Mouse (Mus musculus) megakaryocyte, adult 5-6 weeks (primary cell): Measurements from ENCODE around the gene Nat9. TPM values are rescaled to one million over a fixed set of nuclear protein-coding genes. Genes with fewer than 3 reads are reported as not detected.

ENCODE experiments used
- ATAC-seq: 2 replicates; pipeline ENCODE4 v1.8.0; 2016; ENCODE audit warnings: mild to moderate bottlenecking, inconsistent platforms; ENCODE audit not compliant: poor library complexity, severe bottlenecking
- total RNA-seq, 2 experiments: library from RNA; stranded (forward) in 1 of 2; stranded (reverse) in 1 of 2; fragments of 153-499, 151-499 nt in 1 of 2; fragments of 221-1000, 200-1000 nt in 1 of 2; gene quantifications; 2 replicates each; pipeline versions ENCODE4 v1.2.3 to v1.2.4; 2015 to 2017

Gene Nat9
- total RNA-seq, 2 experiments from 2014 or later, result 17.7 to 36.1 TPM

DNA sequence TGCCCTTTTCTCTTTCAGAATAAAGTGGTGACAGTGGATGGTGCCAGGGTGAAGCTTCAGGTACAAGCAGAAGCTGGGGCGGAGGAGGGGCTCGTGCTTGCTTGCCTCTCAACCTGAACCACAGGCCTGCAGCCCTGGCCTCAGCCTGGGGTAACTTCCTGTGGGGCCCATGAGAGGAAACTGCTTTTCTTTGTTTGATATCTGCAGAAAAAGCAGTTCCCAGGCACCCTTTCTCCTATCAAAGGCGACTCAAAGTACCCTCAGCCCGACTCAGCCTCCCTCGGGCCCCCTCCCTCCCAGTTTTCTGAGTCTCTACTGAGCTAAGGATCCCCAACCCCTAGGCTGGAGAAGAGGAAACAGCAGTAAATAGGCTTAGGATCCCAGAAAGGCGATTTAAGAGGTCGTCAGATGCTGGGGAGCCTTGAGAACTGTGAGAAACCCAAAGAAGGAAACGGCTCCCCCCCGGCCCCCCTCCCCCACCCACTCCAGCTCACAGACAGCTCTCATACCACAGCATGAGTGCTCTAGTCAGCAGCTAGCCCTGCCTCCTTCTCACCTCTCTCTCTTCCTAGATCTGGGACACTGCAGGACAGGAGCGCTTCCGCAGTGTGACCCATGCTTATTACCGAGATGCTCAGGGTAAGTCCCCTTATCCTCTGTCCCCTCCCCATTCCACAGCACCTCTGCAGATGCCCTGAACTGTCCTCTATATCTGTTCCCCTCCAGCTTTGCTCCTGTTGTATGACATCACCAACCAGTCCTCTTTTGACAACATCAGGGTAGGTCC lies 29.5 kb downstream of the Nat9 start:
- ATAC-seq, result peak; percentile 5; the same call in 1 of the 2 replicates

- no peak for ATAC-seq
Observed at GRCm38 (mm10) chr11:115155053-115155634, 32.5 kb downstream of the Nat9 start.

DNA sequence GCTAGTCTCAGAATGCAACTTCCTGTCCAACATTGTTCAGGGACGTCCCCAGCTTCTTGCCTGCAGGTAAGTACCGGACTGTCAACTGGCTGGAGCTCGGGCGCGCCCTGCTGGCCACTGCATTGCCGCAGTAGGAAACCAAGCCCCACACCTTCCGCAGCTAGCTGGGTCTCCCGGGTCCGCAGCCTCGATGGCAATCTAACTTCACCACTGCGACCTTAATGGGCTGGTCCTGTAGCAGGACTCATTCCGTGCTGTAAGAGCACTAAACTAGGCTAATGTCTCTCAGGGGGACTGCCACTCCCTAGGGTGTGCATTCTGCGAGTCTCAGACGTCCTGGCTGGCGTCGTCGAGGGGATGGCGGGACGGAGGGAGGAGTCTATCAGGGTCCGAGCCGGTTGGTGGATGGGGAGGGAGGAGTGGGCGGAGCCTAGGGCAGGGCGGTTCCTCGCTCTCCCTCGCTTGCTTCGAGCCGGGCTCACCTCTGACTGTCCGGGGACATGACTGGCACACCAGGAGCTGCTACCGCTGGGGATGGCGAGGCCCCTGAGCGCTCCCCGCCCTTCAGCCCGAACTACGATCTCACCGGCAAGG lies 33.9 kb downstream of the Nat9 start:
- ATAC-seq, result peak; percentile 91

GRCm38 (mm10) chr11:115153088-115153487 lies 34.6 kb downstream of the Nat9 start:
- no peak for ATAC-seq

DNA sequence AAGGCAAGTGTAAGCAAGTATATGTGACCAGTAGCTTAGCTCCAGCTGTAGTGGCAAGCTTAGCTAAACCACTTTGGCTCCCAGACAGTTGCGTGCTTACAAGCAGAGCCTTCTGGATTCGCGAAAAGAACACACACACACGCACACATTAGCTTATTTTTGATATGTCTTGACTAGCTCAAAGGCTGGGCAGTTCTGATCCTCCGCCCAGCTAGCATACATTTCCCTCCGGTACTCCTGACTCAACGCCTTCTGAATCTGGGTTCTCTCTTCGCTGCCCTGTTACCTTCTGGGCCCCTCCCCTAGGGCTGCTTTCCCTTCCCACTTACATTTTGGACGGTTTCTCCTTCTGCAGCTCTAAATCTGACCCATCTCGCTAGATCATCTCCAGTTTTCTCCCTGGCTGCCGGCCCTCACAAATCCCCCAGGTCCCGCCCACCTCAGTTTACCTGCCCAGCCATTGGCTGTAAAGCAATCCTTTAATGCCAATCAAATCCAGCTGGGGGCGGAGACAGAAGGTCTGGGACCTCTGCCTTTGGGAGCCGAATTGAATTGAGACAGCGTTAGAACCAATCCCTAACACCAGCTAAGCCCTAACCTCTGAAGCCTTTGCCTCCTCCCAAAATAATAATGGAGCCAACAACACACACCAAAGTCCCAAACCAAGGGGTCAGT lies 35.8 kb downstream of the Nat9 start:
- no peak for ATAC-seq

- no peak for ATAC-seq
Observed at GRCm38 (mm10) chr11:115150741-115151254, 36.9 kb downstream of the Nat9 start.

- ATAC-seq, result no peak
Observed at GRCm38 (mm10) chr11:115147813-115148212, 39.8 kb downstream of the Nat9 start.

DNA sequence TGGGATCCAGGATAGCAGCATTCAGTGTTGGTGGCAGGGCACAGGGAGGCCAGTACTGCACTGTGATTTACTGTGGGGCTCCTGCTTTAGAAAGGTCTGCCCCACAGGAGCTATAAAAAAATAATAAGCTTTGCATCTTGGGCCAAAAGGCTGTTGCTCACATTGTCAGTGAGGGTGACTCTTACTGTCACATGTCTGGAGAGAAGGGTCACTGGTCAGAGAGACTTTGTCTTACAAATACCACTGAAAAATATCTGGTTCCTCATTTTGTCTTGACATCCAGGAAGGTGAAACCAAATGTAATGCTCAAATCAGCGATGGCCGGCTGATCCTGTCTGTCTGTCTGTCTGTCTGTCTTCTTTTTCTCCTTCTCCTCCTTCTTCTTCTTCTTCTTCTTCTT lies 45.7 kb downstream of the Nat9 start:
- ATAC-seq, result peak; percentile 59

DNA sequence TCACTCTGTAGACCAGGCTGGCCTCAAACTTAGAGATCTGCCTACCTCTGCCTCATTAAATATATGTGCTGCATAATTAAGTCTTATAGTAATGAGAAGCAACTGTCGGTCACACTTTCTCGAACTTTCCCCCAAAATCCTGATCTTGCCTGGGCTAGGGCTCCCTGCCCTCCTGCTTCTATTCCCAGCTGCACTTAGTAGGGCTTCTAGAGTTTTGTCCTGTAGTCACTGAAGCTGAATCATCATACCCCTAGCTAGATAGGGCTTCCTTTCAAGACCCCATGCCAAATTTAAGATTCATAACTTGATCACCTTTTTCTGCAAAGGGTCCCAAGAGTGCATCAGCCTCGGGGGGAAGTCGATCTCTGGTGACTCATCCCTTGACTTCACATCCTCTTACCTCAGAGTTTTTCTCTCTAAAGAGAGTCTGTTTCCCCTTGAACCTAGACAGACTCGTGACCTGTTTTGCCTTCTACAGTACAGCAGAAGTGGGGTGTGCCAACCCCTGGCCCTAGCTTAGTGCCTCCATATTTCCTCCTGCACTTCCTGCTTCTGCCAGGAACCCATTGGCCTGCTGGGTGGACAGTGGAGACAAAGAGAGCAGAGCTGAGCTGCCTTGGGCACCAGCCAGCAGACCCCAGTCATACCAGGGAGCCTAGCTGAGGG lies 48.9 kb downstream of the Nat9 start:
- peak; percentile 91 for ATAC-seq

DNA sequence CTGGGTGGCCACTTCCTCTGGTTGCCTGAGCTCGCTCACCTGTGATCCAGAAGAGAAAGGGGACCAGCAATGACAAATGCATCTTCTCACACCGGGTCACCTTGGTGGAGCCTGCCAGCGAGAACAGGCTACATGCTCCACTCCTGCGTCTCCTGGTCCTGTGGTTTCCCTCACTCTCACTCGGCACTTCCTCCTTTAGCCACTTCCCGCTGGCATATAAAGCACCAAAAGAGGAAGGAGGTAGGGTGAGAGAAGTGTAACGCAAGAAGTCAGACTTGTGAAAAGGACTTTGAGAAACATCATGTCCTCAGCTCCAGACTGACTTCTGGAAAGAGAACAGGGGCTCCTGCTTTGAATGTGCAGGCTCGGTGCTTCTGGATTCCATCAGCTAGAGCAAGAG lies 53.9 kb downstream of the Nat9 start, which contains the start of gene Cd300lf:
Gene Cd300lf, minus strand, starts transcription at position 193 of the 400 bp plus-strand sequence.
- peak; percentile 97 for ATAC-seq

Other genes with a start within 250 kb of the Nat9 start
- gene Cd300c, start 218.7 kb downstream of the Nat9 start, total RNA-seq (2015), result 8.6 and 13.3 TPM in 2 replicates
- 1.3 and 3.1 TPM in 2 replicates for gene Cd300c, start 218.7 kb downstream of the Nat9 start, total RNA-seq (2017)
- gene Cd300ld, start 197.9 kb downstream of the Nat9 start, total RNA-seq (2015), result 28.7 and 33.7 TPM in 2 replicates
- 28.9 and 30.5 TPM in 2 replicates for gene Cd300ld, start 197.9 kb downstream of the Nat9 start, total RNA-seq (2017)
- 30.8 and 36.3 TPM in 2 replicates for gene Cd300c2, start 186.0 kb downstream of the Nat9 start, total RNA-seq (2015)
- 23.7 and 26.5 TPM in 2 replicates for gene Cd300c2, start 186.0 kb downstream of the Nat9 start, total RNA-seq (2017)
- gene Cd300ld2, start 171.7 kb downstream of the Nat9 start, total RNA-seq (2015), result not detected in 2 replicates
- not detected in 2 replicates for gene Cd300ld2, start 171.7 kb downstream of the Nat9 start, total RNA-seq (2017)
- 2.2 TPM in 1 of 2 replicates, not detected in the other for gene Cd300ld4, start 160.8 kb downstream of the Nat9 start, total RNA-seq (2015)
- gene Cd300ld4, start 160.8 kb downstream of the Nat9 start, total RNA-seq (2017), result not detected in 2 replicates
- 1.1 TPM in 1 of 2 replicates, not detected in the other for gene Cd300ld5, start 150.1 kb downstream of the Nat9 start, total RNA-seq (2015)
- gene Cd300ld5, start 150.1 kb downstream of the Nat9 start, total RNA-seq (2017), result not detected in 2 replicates
- gene Cd300ld3, start 139.4 kb downstream of the Nat9 start, total RNA-seq (2015), result 23.8 and 26.2 TPM in 2 replicates
- gene Cd300ld3, start 139.4 kb downstream of the Nat9 start, total RNA-seq (2017), result 6.7 and 7.6 TPM in 2 replicates
- gene Cd300e, start 125.7 kb downstream of the Nat9 start, total RNA-seq (2015), result 1.7 and 2.6 TPM in 2 replicates
- gene Cd300e, start 125.7 kb downstream of the Nat9 start, total RNA-seq (2017), result 0.61 and 1.7 TPM in 2 replicates
- gene Rab37, start 96.4 kb downstream of the Nat9 start, total RNA-seq (2015), result 4.8 and 6.2 TPM in 2 replicates
- 8.9 and 15.0 TPM in 2 replicates for gene Rab37, start 96.4 kb downstream of the Nat9 start, total RNA-seq (2017)
- gene Cd300lf, start 53.9 kb downstream of the Nat9 start, total RNA-seq (2015), result 22.9 and 25.7 TPM in 2 replicates
- 28.1 and 46.6 TPM in 2 replicates for gene Cd300lf, start 53.9 kb downstream of the Nat9 start, total RNA-seq (2017)
- 77.6 and 92.0 TPM in 2 replicates for gene Slc9a3r1, start 24.5 kb downstream of the Nat9 start, total RNA-seq (2015)
- 87.5 and 88.7 TPM in 2 replicates for gene Slc9a3r1, start 24.5 kb downstream of the Nat9 start, total RNA-seq (2017)
- 23.9 and 25.7 TPM in 2 replicates for gene Tmem104, start 372 bp downstream of the Nat9 start, total RNA-seq (2015)
- 6.1 and 8.7 TPM in 2 replicates for gene Tmem104, start 372 bp downstream of the Nat9 start, total RNA-seq (2017)
- 0.05 TPM in 1 of 2 replicates, not detected in the other for gene Grin2c, start 79.4 kb upstream of the Nat9 start, total RNA-seq (2015)
- not detected in 2 replicates for gene Grin2c, start 79.4 kb upstream of the Nat9 start, total RNA-seq (2017)
- 4.4 and 5.6 TPM in 2 replicates for gene Fdxr, start 89.2 kb upstream of the Nat9 start, total RNA-seq (2015)
- 9.9 and 14.3 TPM in 2 replicates for gene Fdxr, start 89.2 kb upstream of the Nat9 start, total RNA-seq (2017)
- 0.58 and 0.71 TPM in 2 replicates for gene Fads6, start 109.8 kb upstream of the Nat9 start, total RNA-seq (2015)
- gene Fads6, start 109.8 kb upstream of the Nat9 start, total RNA-seq (2017), result 1.4 and 2.3 TPM in 2 replicates
- not detected in 2 replicates for gene Otop2, start 119.3 kb upstream of the Nat9 start, total RNA-seq (2015)
- not detected in 2 replicates for gene Otop2, start 119.3 kb upstream of the Nat9 start, total RNA-seq (2017)
- not detected in 2 replicates for gene Ush1g, start 134.2 kb upstream of the Nat9 start, total RNA-seq (2015)
- gene Ush1g, start 134.2 kb upstream of the Nat9 start, total RNA-seq (2017), result not detected in 2 replicates
- gene Otop3, start 146.9 kb upstream of the Nat9 start, total RNA-seq (2015), result not detected in 2 replicates
- gene Otop3, start 146.9 kb upstream of the Nat9 start, total RNA-seq (2017), result not detected in 2 replicates
- 0.27 TPM in 1 of 2 replicates, not detected in the other for gene Hid1, start 179.9 kb upstream of the Nat9 start, total RNA-seq (2015)
- 0.07 and 0.16 TPM in 2 replicates for gene Hid1, start 179.9 kb upstream of the Nat9 start, total RNA-seq (2017)
- 0.21 and 0.58 TPM in 2 replicates for gene Cdr2l, start 194.1 kb upstream of the Nat9 start, total RNA-seq (2015)
- gene Cdr2l, start 194.1 kb upstream of the Nat9 start, total RNA-seq (2017), result 0.24 and 0.59 TPM in 2 replicates
- 122 and 124 TPM in 2 replicates for gene Mrpl58, start 215.9 kb upstream of the Nat9 start, total RNA-seq (2015)
- 86.9 and 95.9 TPM in 2 replicates for gene Mrpl58, start 215.9 kb upstream of the Nat9 start, total RNA-seq (2017)
- gene Atp5h, start 232.1 kb upstream of the Nat9 start, total RNA-seq (2015), result 740 and 790 TPM in 2 replicates
- 901 and 1,038 TPM in 2 replicates for gene Atp5h, start 232.1 kb upstream of the Nat9 start, total RNA-seq (2017)
- gene Kctd2, start 232.3 kb upstream of the Nat9 start, total RNA-seq (2015), result 19.6 and 21.2 TPM in 2 replicates
- gene Kctd2, start 232.3 kb upstream of the Nat9 start, total RNA-seq (2017), result 14.5 and 16.8 TPM in 2 replicates